Mouse (Mus musculus) CH12.LX (cell line): ENCODE results near the gene Smad1.

Source experiments
- BHLHE40 ChIP-seq: IDR thresholded peaks from 2 replicates; pipeline ENCODE4 v1.6.1; 2011; ENCODE audit warnings: mild to moderate bottlenecking, low read depth, low read length, improper control_type of control experiment
- CTCF ChIP-seq, 2 experiments: IDR thresholded peaks in 1 of 2; conservative IDR thresholded peaks in 1 of 2; 2 replicates each; pipeline ENCODE4 v1.5.1; 2011 to 2012; ENCODE audit warnings: low read depth in 2 of 2, low read length in 2 of 2, improper control_type of control experiment in 1 of 2, inconsistent platforms in 1 of 2, mild to moderate bottlenecking in 1 of 2, moderate library complexity in 1 of 2
- E2F4 ChIP-seq: IDR thresholded peaks from 2 replicates; pipeline ENCODE4 v1.6.1; 2011; ENCODE audit warnings: low read depth, low read length, improper control_type of control experiment; ENCODE audit not compliant: insufficient replicate concordance
- POLR2A ChIP-seq: IDR thresholded peaks from 2 replicates; pipeline ENCODE4 v1.6.1; 2011; ENCODE audit warnings: low read depth, mild to moderate bottlenecking, improper control_type of control experiment, low read length
- SIN3A ChIP-seq: IDR thresholded peaks from 2 replicates; pipeline ENCODE4 v1.6.1; 2012; ENCODE audit warnings: low read length, improper control_type of control experiment, inconsistent platforms
- ZKSCAN1 ChIP-seq: IDR thresholded peaks from 2 replicates; pipeline ENCODE4 v1.6.1; 2012; ENCODE audit warnings: low read depth, inconsistent platforms, low read length, improper control_type of control experiment, borderline replicate concordance

GRCm38 (mm10) chr8:79414907-79415306, 15.6 kb upstream of the Smad1 start:
- TF ChIP-seq POLR2A (no peak), CTCF (conservative IDR thresholded peaks at IDR 0.05 in 1 of 2, IDR thresholded peaks at IDR 0.05 in 1 of 2; ENCODE audit: low read depth in 2 of 2, low read length in 2 of 2) (no peak), SIN3A (no peak), ZKSCAN1 (no peak), BHLHE40 (no peak), E2F4 (no peak)
